Mouse (Mus musculus) cortical plate, adult 2 months (tissue): ENCODE results near the gene Cep44.

Source experiments
- CTCF ChIP-seq: fragments of 200-500 bp; IDR thresholded peaks from 2 replicates; pipeline ENCODE4 v1.5.1; 2011; ENCODE audit warnings: mild to moderate bottlenecking, control low read depth, low read length; ENCODE audit not compliant: insufficient read depth; ENCODE audit errors: extremely low read depth
- POLR2A ChIP-seq: fragments of 200-500 bp; IDR thresholded peaks from 2 replicates; pipeline ENCODE4 v1.6.1; 2011; ENCODE audit warnings: mild to moderate bottlenecking, low read length, control low read depth; ENCODE audit not compliant: insufficient read depth; ENCODE audit errors: extremely low read depth

DNA sequence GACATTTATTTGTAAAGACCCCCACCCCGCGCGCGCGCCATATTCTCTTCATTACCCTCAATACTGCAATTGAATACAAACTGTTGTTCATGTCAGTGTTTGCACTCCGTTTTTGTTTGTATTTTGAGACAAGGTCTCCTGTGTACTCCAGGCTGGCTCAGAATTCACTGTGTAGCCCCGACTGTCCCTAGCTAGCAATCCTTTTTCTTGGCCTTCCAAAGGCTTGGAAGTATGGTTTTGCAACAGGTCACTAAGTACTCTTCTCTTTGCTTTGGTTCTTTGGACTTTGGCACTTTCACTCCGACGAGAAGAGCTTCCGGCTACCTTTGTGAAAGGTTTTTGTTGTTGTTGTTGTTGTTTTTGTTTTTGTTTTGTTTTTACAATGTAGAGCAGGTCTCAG, 1.2 kb upstream of the Cep44 start:
- no peak for TF ChIP-seq CTCF
- TF ChIP-seq POLR2A = no peak
